Mouse (Mus musculus): ENCODE measurements around the gene Cadm3. TPM values are rescaled to one million over a fixed set of nuclear protein-coding genes. Genes with fewer than 3 reads are reported as not detected.

Cadm3 gene
- total and polyA plus RNA-seq, 3 experiments: not detected

- TF ChIP-seq MAZ (IDR thresholded peaks at IDR 0.05; ENCODE audit: low read depth, low read length) (no peak), SMC3 (IDR thresholded peaks at IDR 0.05; ENCODE audit: low read depth, low read length) (no peak), KAT2A (IDR thresholded peaks at IDR 0.05; ENCODE audit: insufficient replicate concordance, low read length) (no peak), JUN (IDR thresholded peaks at IDR 0.05; ENCODE audit: insufficient read depth, low read depth, low read length) (no peak), MEF2A (IDR thresholded peaks at IDR 0.05; ENCODE audit: borderline replicate concordance, low read depth, low read length) (no peak), E2F4 (IDR thresholded peaks at IDR 0.05; ENCODE audit: insufficient replicate concordance, low read depth, low read length) (no peak), NRF1 (IDR thresholded peaks at IDR 0.05; ENCODE audit: low read depth, low read length) (no peak), ZNF384 (IDR thresholded peaks at IDR 0.05; ENCODE audit: low read depth, low read length) (no peak), CTCF (conservative IDR thresholded peaks at IDR 0.05 in 1 of 2, IDR thresholded peaks at IDR 0.05 in 1 of 2; ENCODE audit: low read depth in 2 of 2, low read length in 2 of 2) (no peak), TCF12 (IDR thresholded peaks at IDR 0.05; ENCODE audit: low read depth, low read length) (no peak), NELFE (IDR thresholded peaks at IDR 0.05; ENCODE audit: low read depth, low read length) (no peak), USF2 (conservative IDR thresholded peaks at IDR 0.05; ENCODE audit: low read depth, low read length) (no peak)
- no peak overlapping the region for H3K4me2 ChIP-seq (ENCODE audit: insufficient read depth, low read depth, poor library complexity, severe bottlenecking)
- H3K9me3 ChIP-seq (replicated peaks; ENCODE audit: low read length): no peaks in the 10 kb centered on the region
- no peaks in the 10 kb centered on the region for H3K79me2 ChIP-seq (replicated peaks; ENCODE audit: control insufficient read depth, extremely low read depth, insufficient read depth, poor library complexity, severe bottlenecking)
- dilution Hi-C loops (cut with MboI; ENCODE audit: extremely low pct_ligation_motif_present, extremely low pct_unique_long_range_greater_than_20kb, low sequenced_read_pairs) (no loop called here), in situ Hi-C loops (cut with MboI; ENCODE audit: low pct_ligation_motif_present, low pct_unique_long_range_greater_than_20kb, low sequenced_read_pairs) (no loop called here)
- H3K9ac ChIP-seq (ENCODE audit: insufficient read depth, low read depth): no peak overlapping the region
- no peak overlapping the region for H3K4me3 ChIP-seq (replicated peaks in 1 of 3; ENCODE audit: low read depth in 2 of 3, low read length in 2 of 3, poor library complexity in 1 of 3)
- H3K27me3 ChIP-seq (replicated peaks): peaks cover 30% of the 10 kb centered on the region
- H3K27ac ChIP-seq (ENCODE audit: insufficient read depth, low read depth): no peak overlapping the region
- H3K36me3 ChIP-seq (replicated peaks in 1 of 2; ENCODE audit: control insufficient read depth in 1 of 2, insufficient read depth in 1 of 2, low read length in 1 of 2): no peaks in the 10 kb centered on the region
- H3K4me1 ChIP-seq (ENCODE audit: control insufficient read depth in 1 of 2, insufficient read depth in 2 of 2): peaks cover 4 to 12% of the 10 kb centered on the region in 2 experiments
- DNase-seq (ENCODE audit: extremely low read depth): no peak
Observed at GRCm38 (mm10) chr1:173370456-173370855, 3.0 kb upstream of the Cadm3 start.

GRCm38 (mm10) chr1:173369611-173370010, 2.1 kb upstream of the Cadm3 start:
- Histone ChIP-seq H3K4me1 (ENCODE audit: control insufficient read depth in 1 of 2, insufficient read depth in 2 of 2) (peaks cover 4 to 17% of the 10 kb centered on the region in 2 experiments), H3K27me3 (replicated peaks) (peaks cover 34% of the 10 kb centered on the region), H3K36me3 (replicated peaks in 1 of 2; ENCODE audit: control insufficient read depth in 1 of 2, insufficient read depth in 1 of 2, low read length in 1 of 2) (no peaks in the 10 kb centered on the region), H3K79me2 (replicated peaks; ENCODE audit: control insufficient read depth, extremely low read depth, insufficient read depth, poor library complexity, severe bottlenecking) (no peaks in the 10 kb centered on the region), H3K4me3 (replicated peaks in 1 of 3; ENCODE audit: low read depth in 2 of 3, low read length in 2 of 3, poor library complexity in 1 of 3) (no peak overlapping the region), H3K9me3 (replicated peaks; ENCODE audit: low read length) (no peaks in the 10 kb centered on the region), H3K4me2 (ENCODE audit: insufficient read depth, low read depth, poor library complexity, severe bottlenecking) (no peak overlapping the region), H3K9ac (ENCODE audit: insufficient read depth, low read depth) (no peak overlapping the region), H3K27ac (ENCODE audit: insufficient read depth, low read depth) (no peak overlapping the region)
- in situ Hi-C loops (cut with MboI; ENCODE audit: low pct_ligation_motif_present, low pct_unique_long_range_greater_than_20kb, low sequenced_read_pairs): no loop called here
- TF ChIP-seq ZKSCAN1 (IDR thresholded peaks at IDR 0.05; ENCODE audit: borderline replicate concordance, low read depth, low read length) (no peak), MAX (IDR thresholded peaks at IDR 0.05; ENCODE audit: low read length) (no peak), POLR2AphosphoS2 (IDR thresholded peaks at IDR 0.05; ENCODE audit: low read depth, low read length) (no peak), ELF1 (IDR thresholded peaks at IDR 0.05; ENCODE audit: low read depth, low read length) (no peak), SMC3 (IDR thresholded peaks at IDR 0.05; ENCODE audit: low read depth, low read length) (no peak), TCF12 (IDR thresholded peaks at IDR 0.05; ENCODE audit: low read depth, low read length) (no peak), RAD21 (IDR thresholded peaks at IDR 0.05; ENCODE audit: low read depth, low read length) (no peak), EP300 (IDR thresholded peaks at IDR 0.05; ENCODE audit: low read length) (no peak), TBP (conservative IDR thresholded peaks at IDR 0.05; ENCODE audit: low read depth, low read length) (no peak), MYC (IDR thresholded peaks at IDR 0.05; ENCODE audit: low read depth, low read length) (no peak), NELFE (IDR thresholded peaks at IDR 0.05; ENCODE audit: low read depth, low read length) (no peak), CHD1 (IDR thresholded peaks at IDR 0.05; ENCODE audit: low read depth, low read length) (no peak), MXI1 (IDR thresholded peaks at IDR 0.05; ENCODE audit: low read depth, low read length) (no peak), E2F4 (IDR thresholded peaks at IDR 0.05; ENCODE audit: insufficient replicate concordance, low read depth, low read length) (no peak)
- no peak for DNase-seq (ENCODE audit: extremely low read depth)
- dilution Hi-C loops (cut with MboI; ENCODE audit: extremely low pct_ligation_motif_present, extremely low pct_unique_long_range_greater_than_20kb, low sequenced_read_pairs): no loop called here
